Mouse (Mus musculus) E14TG2a.4 (cell line): ENCODE data around the gene Bap1.

Experiments used
- CTCF ChIP-seq: conservative IDR thresholded peaks from 2 replicates; pipeline ENCODE4 v1.5.1; 2014; ENCODE audit warnings: low read length
- NANOG ChIP-seq: IDR thresholded peaks from 2 replicates; pipeline ENCODE4 v1.6.1; 2014; ENCODE audit warnings: borderline replicate concordance, low read length, mixed read lengths
- POU5F1 ChIP-seq: IDR thresholded peaks from 2 replicates; pipeline ENCODE4 v1.6.1; 2014; ENCODE audit warnings: low read length, borderline replicate concordance

DNA sequence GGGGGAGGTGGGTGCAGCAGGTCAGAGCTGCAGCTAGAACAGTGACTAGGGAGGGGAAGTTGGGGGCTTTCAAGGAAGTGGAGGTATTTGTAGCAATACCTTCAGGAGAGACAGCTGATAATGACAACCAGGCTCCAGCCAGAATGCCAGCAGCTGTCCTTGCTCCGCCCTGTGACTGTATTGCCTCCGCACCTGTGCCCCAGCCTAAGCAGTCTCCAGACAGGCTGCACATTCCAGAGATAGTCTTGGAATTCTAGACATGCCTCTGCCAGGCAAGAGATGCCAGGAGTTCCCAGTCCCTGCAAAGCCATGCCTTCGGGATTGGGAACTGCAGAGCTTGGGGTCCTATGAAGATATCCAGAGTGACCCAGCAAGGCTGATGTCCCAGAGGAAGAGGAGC lies 38.8 kb upstream of the Bap1 start:
- TF ChIP-seq CTCF (no peak), NANOG (no peak), POU5F1 (no peak)
